Mouse (Mus musculus) olfactory bulb, adult 2 months (tissue): ENCODE data around the gene Sorbs2.

Experiments used
- CTCF ChIP-seq: fragments of 200-500 bp; IDR thresholded peaks from 2 replicates; pipeline ENCODE4 v1.5.1; 2012; ENCODE audit warnings: low read depth, mild to moderate bottlenecking, low read length, moderate library complexity; ENCODE audit not compliant: insufficient read depth
- POLR2A ChIP-seq: fragments of 200-500 bp; IDR thresholded peaks from 2 replicates; pipeline ENCODE4 v1.6.1; 2012; ENCODE audit warnings: mild to moderate bottlenecking, low read depth, low read length, moderate library complexity; ENCODE audit not compliant: insufficient read depth

DNA sequence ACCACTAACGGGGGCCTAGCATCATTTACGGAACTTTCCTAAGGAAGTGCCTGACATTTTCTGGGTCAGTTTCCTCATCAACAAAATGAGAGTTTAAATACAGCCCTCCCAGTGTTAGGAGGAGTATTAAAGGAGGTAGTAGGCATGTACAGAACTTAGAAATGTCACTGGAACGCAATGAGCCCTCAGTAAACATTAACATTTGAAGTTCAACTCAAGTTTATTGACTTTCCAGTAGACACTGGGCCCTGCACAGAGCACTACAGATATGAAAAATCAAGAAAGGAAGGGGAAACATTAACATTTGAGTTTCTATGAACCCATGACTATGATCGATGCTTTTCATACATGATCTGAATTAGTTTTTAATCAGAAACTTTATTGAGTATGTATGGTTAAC is 347.5 kb downstream of the Sorbs2 start:
- TF ChIP-seq CTCF (no peak), POLR2A (no peak)
